Mouse (Mus musculus): ENCODE data around the gene Serpina3n. TPM values are rescaled to one million over a fixed set of nuclear protein-coding genes. Genes with fewer than 3 reads are reported as not detected.
"Not testable (repeated sequence)": the region's sequence is repeated elsewhere in the genome, so short reads cannot be mapped to it uniquely, and the experiment has no call there.

Gene Serpina3n
- polyA plus RNA-seq, 1 experiment from 2014 or later = not detected

DNA sequence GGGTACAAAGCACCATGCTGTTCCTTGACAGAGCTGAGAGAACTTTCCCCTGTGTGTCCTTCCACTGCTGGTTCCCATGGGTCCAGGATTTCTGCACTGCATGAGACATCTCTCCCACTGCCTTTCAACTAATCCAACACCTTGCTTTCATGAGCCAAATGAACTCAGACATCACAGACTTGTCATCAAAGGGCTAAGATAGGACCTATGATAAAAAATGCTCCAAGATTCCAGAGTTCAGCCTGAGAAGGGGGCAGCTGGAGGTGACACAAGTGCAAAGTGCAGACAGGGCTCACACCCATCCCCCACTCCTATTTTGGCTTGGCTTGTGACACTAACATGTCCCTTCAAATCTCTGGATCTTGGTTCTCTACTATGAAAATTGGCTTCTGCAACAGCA is 18.1 kb upstream of the Serpina3n start:
- no peaks in the 10 kb centered on the region for H3K9me3 ChIP-seq (ENCODE audit: low read depth, low read length)
- H3K4me1 ChIP-seq (ENCODE audit: insufficient read depth) = no peaks in the 10 kb centered on the region
- no peak for TF ChIP-seq CTCF (IDR thresholded peaks at IDR 0.05; ENCODE audit: low read depth)
- ATAC-seq (ENCODE audit: insufficient read depth) = no peak
- no peak overlapping the region for H3K4me2 ChIP-seq
- H3K9ac ChIP-seq = no peak overlapping the region
- no peak overlapping the region for H3K4me3 ChIP-seq (ENCODE audit: low read depth, low read length)
- no peaks in the 10 kb centered on the region for H3K36me3 ChIP-seq (ENCODE audit: insufficient read depth)
- no peak overlapping the region for H3K27ac ChIP-seq (ENCODE audit: low read depth)
- DNase-seq = no peak
- no peaks in the 10 kb centered on the region for H3K27me3 ChIP-seq (ENCODE audit: insufficient read depth, low read length)

DNA sequence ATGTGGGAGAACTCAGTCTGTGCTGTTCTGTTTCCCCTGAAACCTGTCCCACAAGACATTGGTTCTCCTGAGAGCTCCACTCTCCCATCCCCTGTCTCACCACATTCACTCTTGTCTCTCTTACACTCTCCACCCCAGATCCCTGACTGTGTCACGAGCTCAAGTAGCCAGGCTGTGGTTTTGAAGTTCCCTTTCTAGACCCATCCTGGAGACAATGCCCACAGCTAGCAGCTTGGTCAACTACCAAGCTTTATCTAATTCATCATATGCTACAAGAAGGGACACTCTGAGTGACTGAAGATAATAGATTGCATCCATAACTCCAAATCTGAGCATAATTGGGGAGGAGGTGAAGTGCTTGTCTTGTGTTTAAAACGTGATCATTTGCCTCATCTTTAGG is 15.5 kb upstream of the Serpina3n start:
- DNase-seq; H3K36me3 ChIP-seq (ENCODE audit: insufficient read depth); H3K27ac ChIP-seq (ENCODE audit: low read depth); H3K9me3 ChIP-seq (ENCODE audit: low read depth, low read length); H3K4me3 ChIP-seq (ENCODE audit: low read depth, low read length); H3K27me3 ChIP-seq (ENCODE audit: insufficient read depth, low read length); H3K4me2 ChIP-seq; H3K9ac ChIP-seq; H3K4me1 ChIP-seq (ENCODE audit: insufficient read depth); ATAC-seq (ENCODE audit: insufficient read depth): not testable (repeated sequence)
- 51% methylated on average over 2 of the region's 2 CpGs for WGBS

DNA sequence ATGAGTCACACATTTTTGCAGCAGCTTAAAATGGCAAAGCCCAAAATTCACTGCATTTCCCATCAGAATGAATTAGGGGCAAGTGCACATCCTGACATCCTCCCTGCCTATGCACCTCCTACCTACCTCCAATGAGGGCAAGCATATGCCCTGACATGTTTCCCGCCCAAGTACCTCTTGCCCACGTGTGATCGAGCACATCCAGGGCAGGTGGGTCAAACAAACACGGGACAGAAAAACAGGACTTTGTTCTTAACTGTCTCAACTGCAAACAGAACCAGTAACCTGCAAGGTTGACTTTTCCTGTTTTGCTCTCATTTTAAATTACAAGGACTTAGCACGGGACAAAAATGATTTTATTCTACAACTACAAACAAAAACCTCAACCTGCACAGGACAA is 2.6 kb upstream of the Serpina3n start:
- no peak overlapping the region for H3K27ac ChIP-seq (ENCODE audit: low read depth)
- no peaks in the 10 kb centered on the region for H3K27me3 ChIP-seq (ENCODE audit: insufficient read depth, low read length)
- H3K9ac ChIP-seq = no peak overlapping the region
- H3K4me2 ChIP-seq = no peak overlapping the region
- no peak overlapping the region for H3K4me3 ChIP-seq (ENCODE audit: low read depth, low read length)
- no peaks in the 10 kb centered on the region for H3K36me3 ChIP-seq (ENCODE audit: insufficient read depth)
- no peak for DNase-seq
- 61% methylated on average over 5 of the region's 5 CpGs for WGBS
- no peaks in the 10 kb centered on the region for H3K9me3 ChIP-seq (ENCODE audit: low read depth, low read length)
- no peak for TF ChIP-seq CTCF (IDR thresholded peaks at IDR 0.05; ENCODE audit: low read depth)
- ATAC-seq (ENCODE audit: insufficient read depth) = no peak
- H3K4me1 ChIP-seq (ENCODE audit: insufficient read depth) = no peaks in the 10 kb centered on the region

DNA sequence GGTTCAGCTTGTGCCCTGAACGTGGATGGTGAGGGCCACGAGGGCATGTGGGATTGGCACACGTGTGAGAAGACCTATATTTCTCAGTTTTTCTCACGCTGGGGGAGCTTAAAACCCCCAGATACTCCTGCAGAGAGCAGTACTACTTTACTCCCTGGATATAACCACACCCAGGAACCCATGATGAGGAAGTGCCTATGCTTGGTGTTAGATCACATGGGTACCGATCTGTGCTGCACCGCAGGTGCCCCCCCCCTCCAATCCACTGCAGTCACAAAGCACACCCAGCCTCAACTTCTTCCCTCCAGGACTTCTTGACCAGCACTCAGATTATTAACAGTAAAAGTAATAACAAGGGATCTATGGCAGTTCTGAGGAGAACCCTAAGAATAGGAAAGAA is 6.0 kb downstream of the Serpina3n start:
- no peak overlapping the region for H3K4me3 ChIP-seq (ENCODE audit: low read depth, low read length)
- no peak overlapping the region for H3K4me2 ChIP-seq
- 80% methylated on average over 6 of the region's 6 CpGs for WGBS
- H3K9ac ChIP-seq = no peak overlapping the region
- ATAC-seq (ENCODE audit: insufficient read depth) (no peak), DNase-seq (no peak)
- H3K27me3 ChIP-seq (ENCODE audit: insufficient read depth, low read length) = no peaks in the 10 kb centered on the region
- H3K36me3 ChIP-seq (ENCODE audit: insufficient read depth) = no peaks in the 10 kb centered on the region
- H3K4me1 ChIP-seq (ENCODE audit: insufficient read depth) = no peaks in the 10 kb centered on the region
- no peak for TF ChIP-seq CTCF (IDR thresholded peaks at IDR 0.05; ENCODE audit: low read depth)
- H3K27ac ChIP-seq (ENCODE audit: low read depth) = no peak overlapping the region
- H3K9me3 ChIP-seq (ENCODE audit: low read depth, low read length) = no peaks in the 10 kb centered on the region

DNA sequence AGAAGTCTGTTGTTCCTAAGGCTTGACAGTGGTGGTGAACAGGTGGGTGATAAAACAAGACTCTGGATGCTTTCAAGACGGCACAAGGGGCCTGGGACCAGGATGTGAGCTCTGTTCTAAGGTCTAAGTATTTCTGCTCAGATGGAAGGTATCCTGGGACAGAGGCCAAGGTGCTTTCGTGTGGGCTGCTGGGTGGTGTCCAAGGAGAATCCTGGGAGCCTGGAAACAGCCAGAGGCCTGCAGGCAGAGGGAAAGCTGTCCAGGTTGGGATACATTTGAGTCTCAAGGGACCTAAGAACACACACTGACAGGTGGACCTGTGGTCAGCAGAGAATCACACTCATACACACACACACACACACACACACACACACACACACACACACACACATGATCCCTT is 8.0 kb downstream of the Serpina3n start:
- ATAC-seq (ENCODE audit: insufficient read depth) = no peak
- 68% methylated on average over 2 of the region's 2 CpGs for WGBS
- TF ChIP-seq CTCF (IDR thresholded peaks at IDR 0.05; ENCODE audit: low read depth) = no peak
- no peaks in the 10 kb centered on the region for H3K9me3 ChIP-seq (ENCODE audit: low read depth, low read length)
- no peak overlapping the region for H3K27ac ChIP-seq (ENCODE audit: low read depth)
- H3K27me3 ChIP-seq (ENCODE audit: insufficient read depth, low read length) = 0 out of 2 replicates have a peak, but pooled peaks cover 2% of the 10 kb centered on the region
- no peaks in the 10 kb centered on the region for H3K36me3 ChIP-seq (ENCODE audit: insufficient read depth)
- no peak for DNase-seq
- no peaks in the 10 kb centered on the region for H3K4me1 ChIP-seq (ENCODE audit: insufficient read depth)
- H3K4me2 ChIP-seq = no peak overlapping the region
- H3K9ac ChIP-seq = no peak overlapping the region
- no peak overlapping the region for H3K4me3 ChIP-seq (ENCODE audit: low read depth, low read length)

DNA sequence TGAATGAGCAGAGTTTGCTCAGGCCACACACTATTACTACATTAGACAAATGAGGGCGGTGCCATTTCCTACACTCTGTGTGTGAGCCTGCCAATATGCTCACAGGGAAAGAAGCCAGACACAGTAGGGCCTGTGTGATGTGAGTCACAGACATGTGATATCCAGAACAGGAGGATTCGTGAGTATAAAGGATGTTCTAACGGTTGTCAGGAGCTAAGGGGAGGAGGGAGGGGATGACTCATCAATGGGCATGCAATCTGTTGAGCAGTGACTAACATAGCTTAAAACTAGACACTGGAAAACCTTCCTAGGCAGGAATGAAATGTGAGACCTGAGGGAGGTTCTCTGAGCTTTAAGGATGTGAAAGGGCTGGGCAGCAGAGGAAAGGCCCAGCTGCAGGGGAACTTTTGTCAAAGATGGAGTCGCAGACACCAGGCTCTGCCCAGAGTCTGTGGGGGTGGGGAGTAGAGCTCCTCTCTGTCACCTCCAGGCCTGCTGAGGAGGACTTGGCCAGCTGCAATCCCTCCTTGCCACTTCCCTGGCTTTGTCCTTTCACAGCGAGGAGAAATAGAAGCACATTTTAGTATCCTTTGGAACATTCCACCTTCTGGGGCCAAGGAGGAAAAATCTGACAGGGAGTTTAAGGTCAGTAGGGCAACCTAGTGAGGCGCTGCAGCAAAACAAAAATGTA is 9.2 kb downstream of the Serpina3n start:
- Histone ChIP-seq H3K36me3 (ENCODE audit: insufficient read depth) (no peaks in the 10 kb centered on the region), H3K27me3 (ENCODE audit: insufficient read depth, low read length) (0 out of 2 replicates have a peak, but pooled peaks cover 2% of the 10 kb centered on the region), H3K9ac (no peak overlapping the region), H3K9me3 (ENCODE audit: low read depth, low read length) (no peaks in the 10 kb centered on the region), H3K4me1 (ENCODE audit: insufficient read depth) (no peaks in the 10 kb centered on the region), H3K4me2 (no peak overlapping the region), H3K27ac (ENCODE audit: low read depth) (no peak overlapping the region; the same call in 1 of the 2 replicates), H3K4me3 (ENCODE audit: low read depth, low read length) (no peak overlapping the region)
- WGBS = 32% methylated on average over 6 of the region's 6 CpGs
- DNase-seq (peak; percentile 85), ATAC-seq (ENCODE audit: insufficient read depth) (peak; percentile 82)
- no peak for TF ChIP-seq CTCF (IDR thresholded peaks at IDR 0.05; ENCODE audit: low read depth)

DNA sequence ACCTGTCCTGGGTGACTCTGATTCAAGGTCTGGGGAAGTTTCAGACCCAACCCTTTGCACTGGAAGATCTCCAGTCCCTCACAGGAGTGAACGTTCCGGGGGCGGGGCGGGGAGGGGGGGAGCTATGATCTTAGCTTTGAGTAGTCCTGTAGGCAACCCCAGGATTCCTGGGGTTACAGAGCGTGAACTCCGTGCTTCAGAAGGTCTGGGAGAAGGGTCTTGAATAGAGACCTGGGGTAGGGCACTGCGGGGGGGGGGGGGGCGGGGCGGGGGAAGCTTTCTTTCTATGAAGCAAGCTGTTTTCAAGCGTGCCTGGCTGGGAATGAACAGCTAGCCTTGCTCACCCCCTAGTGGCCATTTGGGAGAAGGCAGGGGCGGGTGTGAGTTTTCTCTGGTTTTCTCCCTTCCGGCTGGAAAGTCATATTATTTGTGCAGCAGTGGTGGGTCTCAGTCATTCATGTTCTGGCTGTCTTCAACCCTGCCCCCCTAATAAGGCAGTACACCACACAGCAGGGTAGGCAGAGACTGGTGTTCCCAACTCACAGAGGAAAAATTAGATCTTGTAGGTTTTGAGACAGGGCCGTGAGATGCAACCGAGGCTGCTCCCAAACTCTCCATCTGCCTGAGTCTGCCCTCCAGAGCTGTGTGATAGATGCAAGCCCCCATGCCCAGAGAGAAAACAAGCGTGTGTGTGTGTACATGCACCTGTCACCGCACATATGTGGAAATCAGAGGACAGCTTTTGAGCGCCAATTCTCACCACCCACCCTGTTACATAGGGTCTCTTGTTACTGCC is 12.0 kb downstream of the Serpina3n start:
- no peaks in the 10 kb centered on the region for H3K36me3 ChIP-seq (ENCODE audit: insufficient read depth)
- 18% methylated on average over 15 of the region's 17 CpGs for WGBS
- no peaks in the 10 kb centered on the region for H3K9me3 ChIP-seq (ENCODE audit: low read depth, low read length)
- H3K4me1 ChIP-seq (ENCODE audit: insufficient read depth) = no peaks in the 10 kb centered on the region
- peak overlapping the region; percentile 14; the same call in 1 of the 2 replicates for H3K4me3 ChIP-seq (ENCODE audit: low read depth, low read length)
- H3K27ac ChIP-seq (ENCODE audit: low read depth) = no peak overlapping the region
- ATAC-seq (ENCODE audit: insufficient read depth) = peak; percentile 43
- DNase-seq = peak; percentile 91
- 0 out of 2 replicates have a peak, but pooled peaks cover 2% of the 10 kb centered on the region for H3K27me3 ChIP-seq (ENCODE audit: insufficient read depth, low read length)
- peak overlapping the region; percentile 45 for H3K4me2 ChIP-seq
- no peak overlapping the region for H3K9ac ChIP-seq
- peak; percentile 88 for TF ChIP-seq CTCF (IDR thresholded peaks at IDR 0.05; ENCODE audit: low read depth)
